Mouse (Mus musculus) A20 (cell line): ENCODE measurements around the gene Yap1.
A peak's percentile ranks its signal among the peaks of the same experiment; 100 is the strongest.

Experiments used
- DNase-seq: peaks from one replicate; pipeline ENCODE4 v3.0.0-alpha.2; 2011; ENCODE audit warnings: low read depth, low spot score

Yap1 gene

DNA sequence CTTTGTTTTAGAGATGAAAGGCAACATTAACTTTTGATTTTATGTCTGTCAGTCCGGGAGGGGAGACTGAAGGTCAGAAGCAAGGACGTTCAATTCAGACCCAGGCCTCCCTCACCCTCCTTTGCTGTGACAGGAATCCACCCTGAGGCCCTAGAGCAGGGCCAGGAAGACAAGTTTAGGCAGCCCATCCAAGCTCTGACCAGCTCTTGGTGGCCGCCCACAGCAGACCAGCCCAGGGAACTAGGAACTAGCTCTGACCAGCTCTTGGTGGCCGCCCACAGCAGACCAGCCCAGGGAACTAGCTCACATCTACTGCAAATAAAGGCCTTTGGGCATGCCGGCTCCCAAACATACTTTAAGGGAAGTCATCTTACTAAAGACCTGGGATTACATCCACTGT, 26.8 kb downstream of the Yap1 start:
- DNase-seq, result no peak

DNA sequence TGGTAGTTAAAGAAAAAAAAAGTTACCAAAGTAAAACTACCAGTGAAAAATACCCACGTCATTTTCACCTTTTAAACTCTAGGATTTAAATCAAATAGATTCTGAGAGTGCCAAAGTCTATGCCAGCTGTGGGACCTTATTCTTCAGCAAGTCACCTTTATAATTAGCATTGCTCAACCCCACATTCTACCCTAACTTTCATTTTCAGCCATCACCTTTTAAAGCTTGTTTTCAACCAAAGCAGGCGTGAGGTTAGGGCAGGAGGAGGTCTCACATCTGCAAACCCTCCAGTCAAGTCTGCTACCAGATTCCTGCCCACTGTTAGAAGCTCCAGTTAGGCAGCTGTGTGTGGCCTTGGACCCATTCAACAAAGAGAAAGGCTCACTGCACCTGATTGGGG, 32.4 kb downstream of the Yap1 start:
- peak; percentile 3 for DNase-seq

DNA sequence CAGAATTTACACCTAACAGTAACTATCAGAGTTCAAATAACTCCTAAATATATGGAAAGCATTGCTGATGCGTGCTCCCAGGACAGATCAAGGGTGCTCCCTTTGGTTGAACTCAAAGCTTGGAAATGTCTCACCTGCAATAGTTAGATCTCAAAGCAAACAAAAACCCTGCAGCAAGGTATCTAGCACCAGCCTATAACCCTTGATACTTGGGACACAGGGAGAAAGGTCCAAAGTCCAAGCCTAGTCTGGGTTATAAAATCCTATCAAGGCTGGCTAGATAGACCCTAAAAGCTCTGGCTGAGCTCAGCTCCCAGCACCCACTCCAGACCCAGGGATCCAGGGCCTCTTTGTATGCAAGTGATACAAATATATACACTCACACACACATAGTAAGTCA, 36.4 kb downstream of the Yap1 start:
- DNase-seq, result no peak

DNA sequence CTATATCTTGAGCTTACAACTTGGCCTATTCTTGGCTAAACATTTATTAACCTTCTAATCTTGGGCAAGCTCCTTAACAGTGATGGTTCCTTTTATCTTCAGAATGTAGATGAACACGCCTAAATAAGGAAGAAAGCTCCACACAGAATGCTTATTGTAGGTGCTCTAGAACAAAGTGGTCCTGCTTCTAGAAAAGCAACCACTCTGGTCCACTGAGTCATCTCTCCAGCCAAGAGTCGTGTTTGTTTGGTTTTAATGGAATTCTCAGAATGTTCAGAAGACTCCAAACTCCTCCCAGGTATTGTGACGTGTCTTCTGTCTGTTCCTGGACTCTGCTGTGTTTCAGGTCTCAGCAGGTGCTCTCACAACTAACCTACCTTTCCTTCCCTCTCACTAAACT, 38.8 kb downstream of the Yap1 start:
- no peak for DNase-seq

DNA sequence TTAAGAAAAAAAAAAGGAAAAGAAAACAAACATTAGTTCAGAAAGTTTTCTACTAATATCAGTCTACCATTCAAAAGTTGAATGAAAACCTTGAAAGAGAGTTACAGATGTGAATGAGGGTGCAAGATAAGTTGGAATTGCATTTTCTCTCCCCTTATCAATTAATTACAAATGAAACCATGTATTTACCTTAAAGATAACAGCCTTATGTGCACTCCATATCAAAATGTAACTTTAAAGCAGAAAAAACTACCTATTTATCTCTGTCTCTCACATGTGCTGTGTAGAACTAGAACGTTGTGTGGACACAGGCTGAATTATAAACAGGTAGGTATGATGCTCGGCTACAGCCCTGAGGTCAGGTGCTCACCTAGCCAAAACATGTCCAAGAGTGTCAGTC, 40.5 kb downstream of the Yap1 start:
- DNase-seq, result no peak

DNA sequence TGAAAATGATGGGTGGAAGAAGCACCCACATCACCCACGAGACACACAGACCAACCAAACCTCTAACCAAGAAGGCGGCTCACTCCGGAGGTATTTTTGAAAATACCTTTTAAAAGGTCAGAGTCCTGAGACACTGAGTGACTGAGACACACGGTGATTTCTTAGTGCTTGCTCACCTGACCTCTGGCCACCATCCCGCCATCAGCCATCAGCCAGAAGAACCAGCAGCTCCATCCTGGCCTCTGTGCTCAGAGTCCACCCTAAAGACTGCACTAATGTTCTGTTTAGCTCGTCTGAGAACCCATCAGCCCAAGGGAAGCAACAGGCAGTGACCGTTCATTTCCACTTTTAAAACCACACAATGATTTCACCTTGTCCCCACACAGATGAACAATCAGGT, 41.5 kb downstream of the Yap1 start:
- no peak for DNase-seq

DNA sequence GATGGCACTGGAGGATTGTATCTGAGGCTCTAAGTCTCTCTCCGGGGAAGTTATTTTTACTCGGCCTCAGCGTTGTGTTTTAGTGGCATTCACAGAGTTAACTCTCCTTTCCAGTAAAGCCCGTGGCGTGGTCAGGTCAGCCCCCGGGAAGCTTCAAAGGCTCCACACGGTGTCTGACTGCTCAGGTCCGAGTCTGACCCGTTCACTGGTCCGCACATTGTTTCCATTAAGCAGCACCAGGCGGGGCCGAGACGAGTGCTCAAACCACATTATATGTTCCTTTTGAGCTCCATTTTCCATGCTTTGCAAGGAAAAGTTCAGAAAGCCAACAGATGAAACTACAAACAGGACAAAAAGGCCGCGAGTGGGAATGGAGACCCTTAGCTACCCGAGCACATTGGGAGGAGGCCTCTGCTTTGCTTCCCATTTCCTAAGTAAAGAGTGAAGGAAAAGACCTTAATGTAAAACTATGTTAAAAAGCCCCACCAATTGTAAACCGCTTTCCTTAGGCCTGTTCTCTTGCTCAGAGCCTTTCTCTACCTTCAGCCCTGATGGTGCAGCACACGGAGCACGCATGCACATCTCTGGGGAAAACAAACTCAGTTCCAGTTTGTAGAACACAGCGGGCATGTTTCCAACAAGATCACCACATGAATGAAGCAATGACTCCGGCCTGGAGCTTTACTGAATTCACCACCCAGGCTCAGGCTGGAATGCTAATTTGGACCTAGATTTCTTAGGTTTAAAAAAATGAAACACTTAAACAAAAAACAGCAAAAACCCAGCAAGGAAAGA, 42.8 kb downstream of the Yap1 start:
- no peak for DNase-seq

DNA sequence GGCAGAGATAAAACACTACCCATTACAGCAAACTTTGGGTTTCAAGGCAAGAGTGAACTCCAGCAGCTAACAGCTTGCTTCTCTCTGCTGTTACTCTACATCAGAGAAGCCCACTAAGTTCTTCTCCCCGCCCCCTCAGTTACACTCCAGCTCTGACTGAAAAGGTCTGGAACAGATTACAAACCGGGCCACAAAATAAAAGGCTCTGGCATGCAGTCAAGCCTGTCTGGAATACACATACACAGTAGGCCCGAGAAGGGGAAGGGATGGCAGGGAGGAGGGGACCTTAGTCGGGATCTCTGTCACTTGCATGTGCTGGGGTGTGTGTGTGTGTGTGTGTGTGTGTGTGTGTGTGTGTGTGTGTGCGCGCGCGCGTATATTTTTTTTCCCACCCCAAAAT, 44.0 kb downstream of the Yap1 start:
- no peak for DNase-seq

DNA sequence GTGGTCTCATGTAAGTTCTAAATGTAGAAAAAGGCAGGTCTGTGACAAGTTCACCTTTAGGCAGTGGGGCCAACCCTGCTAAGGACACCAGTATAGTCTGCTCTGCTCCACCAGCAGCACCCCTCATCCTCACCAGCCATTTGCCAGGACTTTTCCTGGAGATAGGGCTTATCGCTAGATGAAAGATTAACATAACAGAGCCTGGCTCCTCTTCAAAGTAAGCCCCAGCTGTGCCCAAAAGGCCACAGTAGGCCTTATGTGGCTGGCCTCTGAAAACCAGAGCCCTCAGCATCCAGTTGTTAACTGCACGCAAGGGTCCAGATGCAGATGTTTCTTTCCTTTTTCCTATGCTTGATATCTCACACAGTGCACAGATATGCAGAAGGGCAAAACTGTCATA, 45.1 kb downstream of the Yap1 start:
- DNase-seq, result no peak

DNA sequence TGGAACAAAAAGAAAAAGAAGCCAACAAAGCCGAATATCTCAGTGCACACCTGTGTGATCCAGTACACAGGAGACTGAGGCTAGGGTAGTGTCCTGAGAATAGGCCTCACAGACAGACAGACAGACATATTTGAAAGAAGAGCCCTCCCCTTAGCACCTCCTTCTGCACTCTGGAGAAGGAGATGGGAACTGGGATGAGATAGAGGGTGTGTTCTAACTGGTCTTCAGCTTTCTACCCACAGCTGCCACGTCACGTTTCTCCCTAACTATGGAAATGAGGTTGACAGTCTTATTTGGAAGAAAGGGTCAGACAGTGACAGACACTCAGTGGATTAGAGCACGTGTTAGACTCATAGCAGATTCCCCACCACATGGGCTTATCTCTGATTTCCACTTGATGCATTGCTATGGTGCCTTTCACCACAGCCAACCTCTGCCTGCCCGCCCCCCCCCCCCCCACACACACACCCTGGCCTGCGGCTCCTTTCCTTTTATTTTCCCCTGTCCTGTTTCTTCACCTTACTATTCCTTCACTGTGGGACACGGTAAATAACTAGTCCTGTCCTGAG, 46.3 kb downstream of the Yap1 start:
- DNase-seq, result no peak

DNA sequence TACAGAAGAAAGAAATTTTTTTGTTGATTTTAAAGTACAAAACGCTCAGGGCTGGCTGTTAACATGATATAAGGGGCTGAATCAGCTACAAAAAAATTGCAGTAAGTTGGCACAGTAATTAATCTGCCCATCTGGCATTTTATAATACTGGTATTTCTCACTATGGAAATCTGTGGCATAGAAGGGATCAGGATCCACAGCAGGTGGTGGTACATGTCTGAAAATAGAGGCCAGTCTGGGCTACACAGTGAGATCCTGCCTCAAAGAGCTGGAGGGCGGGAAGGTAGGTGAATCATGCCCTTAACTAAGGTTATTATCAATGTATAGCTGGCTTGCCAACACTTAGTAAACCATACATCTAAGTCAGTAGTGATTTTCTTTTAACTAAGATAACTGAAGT, 47.0 kb downstream of the Yap1 start:
- no peak for DNase-seq

DNA sequence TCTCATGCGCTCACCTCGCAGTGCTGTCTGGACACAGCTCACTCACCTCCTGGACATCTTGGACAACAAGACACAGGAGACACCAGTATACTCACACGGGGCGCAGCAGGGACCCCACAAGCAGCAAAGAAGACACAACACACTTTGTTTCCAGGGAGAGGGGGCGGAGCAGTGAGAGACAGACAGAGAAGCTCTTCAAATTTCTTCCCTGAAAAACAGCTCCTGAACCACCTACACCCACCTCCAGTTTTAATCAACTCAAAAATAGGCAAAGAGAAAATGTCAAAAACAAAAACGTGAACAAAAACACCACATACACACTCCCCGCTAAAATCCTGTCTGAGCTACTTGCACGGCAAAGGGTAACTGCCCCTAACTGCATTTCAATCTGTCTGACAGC, 48.0 kb downstream of the Yap1 start:
- no peak for DNase-seq

DNA sequence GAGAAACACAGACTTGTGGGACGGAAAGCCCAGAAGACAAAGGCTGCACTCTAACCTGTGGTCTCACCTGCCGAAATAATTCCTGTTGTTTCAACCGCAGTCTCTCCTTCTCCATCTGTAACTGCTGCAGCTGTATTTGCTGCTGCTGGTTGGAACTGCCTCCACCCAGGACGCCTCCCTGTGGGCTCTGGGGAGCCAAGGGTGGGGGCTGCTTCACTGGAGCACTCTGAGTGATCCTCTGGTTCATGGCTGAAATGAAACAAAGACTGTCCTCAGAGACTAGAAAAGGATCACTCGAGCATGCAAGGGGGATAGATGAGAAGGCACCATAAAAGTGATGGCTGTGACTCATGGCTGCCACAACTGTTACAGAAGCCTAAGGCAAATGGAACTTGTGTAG, 51.5 kb downstream of the Yap1 start:
- DNase-seq, result no peak

DNA sequence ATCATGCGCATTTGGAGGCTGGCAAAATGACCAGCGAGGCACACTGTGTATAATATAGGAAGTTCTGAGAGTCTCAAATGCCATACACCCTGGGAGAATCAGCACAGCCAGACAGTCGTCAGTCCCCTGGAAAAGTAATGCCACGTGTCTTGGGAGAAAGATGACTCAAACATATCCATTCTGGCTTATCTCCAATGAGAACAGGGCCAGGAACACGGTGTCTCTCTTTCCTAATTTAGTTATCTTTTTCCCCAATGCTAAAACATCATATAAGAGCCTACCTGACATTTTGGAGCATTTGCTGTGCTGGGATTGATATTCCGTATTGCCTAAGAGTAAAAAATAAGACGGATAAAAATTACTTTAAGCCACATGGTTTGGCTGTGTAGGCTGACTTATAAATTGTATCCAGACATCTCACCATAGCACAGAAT, 54.2 kb downstream of the Yap1 start:
- no peak for DNase-seq

DNA sequence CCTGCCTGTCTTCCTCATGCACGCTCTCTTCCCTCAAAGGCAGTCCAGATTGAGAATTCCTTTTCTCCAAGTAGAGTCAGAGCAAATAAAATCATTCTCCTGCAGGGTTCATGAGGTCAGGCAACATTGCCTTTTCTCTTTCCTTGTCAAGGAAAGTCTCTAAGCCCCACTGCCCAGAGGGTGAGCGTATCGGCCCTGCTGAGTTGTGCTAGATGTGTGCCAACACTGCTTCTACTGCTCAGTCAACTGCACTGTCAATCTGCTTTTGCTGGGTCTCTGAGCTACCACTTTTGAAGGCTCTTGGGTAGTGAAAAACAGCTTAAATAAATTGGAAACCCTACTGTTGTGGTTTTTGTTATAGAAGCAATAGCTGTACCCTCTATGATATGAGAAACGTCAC, 56.5 kb downstream of the Yap1 start:
- DNase-seq, result no peak

DNA sequence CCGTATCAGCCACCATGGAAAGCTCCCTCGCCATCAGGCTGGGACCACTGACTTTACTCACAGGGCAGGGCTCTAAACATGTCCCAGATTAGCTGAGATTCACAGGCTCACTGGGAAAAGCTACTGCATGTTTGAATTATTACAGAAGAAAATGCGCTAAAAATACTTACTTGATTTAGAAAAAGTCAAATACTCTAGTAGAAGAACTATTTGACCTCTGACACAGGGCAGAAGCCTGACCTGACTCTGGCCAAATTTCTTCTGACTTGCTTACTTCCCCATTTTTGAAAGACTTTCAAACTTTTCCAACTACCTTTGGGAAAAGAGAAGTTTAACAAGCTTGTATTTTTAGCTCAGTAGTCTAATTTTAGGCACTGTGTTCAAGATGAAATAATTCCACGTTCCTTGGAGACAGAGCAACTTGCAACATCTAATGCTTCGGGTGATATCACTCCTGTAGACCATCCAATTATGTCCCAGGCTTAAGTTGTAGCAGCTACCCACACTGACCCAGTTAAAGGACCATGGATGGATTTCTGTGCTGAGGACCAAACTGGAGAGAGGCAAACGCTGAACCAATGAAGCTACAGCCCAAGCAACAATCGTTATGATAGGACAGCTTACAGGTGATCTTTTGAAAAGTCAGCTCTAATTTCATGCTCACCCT, 60.5 kb downstream of the Yap1 start:
- DNase-seq, result no peak

DNA sequence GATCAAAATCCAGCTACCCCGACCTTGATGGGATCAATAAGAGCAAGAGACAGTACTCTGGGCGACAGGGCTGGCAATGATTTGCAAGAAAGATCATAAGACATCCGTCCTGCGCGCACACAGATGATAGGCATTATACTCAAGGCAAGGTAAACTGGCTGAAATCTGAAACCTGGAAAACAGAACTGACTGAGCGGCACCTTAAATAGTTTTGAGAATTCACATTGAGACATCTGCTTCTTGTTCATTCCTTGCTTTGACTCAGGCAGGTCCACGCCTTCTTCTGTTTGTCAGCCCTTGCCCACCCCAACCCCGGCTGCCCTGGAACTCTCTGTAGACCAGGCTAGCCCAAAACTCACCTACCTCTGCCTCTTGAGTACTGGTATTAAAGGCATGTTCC, 61.7 kb downstream of the Yap1 start:
- no peak for DNase-seq

DNA sequence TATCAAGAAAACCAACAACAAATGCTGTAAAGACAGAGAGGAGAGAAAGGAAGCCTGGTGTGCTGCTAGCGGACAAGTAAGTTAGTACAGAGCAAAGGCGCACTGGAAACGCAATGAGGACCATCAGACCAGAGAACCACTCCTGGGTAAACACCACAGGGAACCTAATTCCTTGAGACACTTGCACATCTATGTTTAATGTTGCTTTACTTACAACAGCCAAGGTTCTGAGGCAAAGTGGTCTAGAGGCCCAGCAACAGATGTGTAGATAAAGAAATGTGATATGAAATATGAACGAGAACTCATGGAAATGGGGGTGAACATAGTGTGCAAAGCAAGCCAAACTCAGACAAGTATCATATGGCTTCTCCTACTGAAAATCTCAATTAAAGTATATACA, 64.3 kb downstream of the Yap1 start:
- DNase-seq, result no peak

DNA sequence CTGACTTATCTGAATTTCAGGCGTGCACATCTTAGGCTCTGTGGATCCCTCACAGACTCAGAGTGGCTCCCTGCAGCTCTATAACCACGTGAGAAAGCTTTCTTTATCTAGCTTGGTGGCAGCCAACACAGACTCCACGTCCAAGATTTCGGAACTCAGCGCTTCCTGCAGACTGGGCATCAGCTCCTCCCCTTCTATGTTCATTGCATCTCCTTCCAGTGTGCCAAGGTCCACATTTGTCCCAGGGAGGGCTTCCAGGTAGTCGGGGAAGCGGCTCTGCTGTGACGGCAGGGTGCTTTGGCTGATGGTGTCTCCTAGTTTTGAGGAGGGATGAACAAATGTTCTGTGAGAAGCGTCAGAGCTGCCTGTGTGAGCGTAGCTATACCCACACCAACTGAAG, 70.0 kb downstream of the Yap1 start:
- no peak for DNase-seq

DNA sequence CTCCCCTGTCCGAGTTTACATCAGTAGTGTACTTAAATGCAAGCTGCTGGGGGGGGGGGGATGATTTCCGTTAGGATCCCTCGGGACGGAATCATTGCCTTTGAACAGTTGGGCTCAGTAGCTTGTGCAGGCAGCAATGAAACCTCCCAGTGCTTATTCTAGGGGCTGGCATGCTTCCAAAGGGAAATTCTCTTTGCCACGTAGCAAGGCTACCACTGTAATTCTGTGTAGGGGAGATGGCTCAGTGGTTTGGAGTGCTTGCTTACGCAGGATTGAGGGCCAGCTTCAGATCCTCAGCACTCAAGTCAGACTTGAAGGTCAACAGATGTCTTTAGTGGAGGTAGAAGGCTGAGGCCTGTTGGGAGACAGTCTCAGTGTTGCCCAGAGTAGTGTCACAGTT, 74.8 kb downstream of the Yap1 start:
- no peak for DNase-seq

DNA sequence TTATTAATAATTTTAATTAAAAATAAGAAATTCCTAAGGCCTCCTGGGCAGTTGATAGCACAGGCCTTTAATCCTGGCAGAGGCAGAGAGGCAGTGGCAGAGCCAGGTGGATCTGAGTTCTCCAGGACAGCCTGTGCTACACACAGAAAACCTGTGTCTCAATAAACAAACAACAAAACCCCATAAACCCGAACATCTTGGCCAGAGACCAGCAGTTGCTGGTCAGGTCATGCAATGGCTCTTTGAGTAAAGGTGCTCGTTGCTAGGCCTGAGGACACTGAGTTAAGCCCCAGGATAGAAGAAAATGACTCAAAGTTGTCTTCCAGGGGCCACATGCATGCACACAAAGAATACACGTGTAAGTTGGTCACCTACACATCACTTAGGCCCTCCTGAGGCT, 75.5 kb downstream of the Yap1 start:
- no peak for DNase-seq

DNA sequence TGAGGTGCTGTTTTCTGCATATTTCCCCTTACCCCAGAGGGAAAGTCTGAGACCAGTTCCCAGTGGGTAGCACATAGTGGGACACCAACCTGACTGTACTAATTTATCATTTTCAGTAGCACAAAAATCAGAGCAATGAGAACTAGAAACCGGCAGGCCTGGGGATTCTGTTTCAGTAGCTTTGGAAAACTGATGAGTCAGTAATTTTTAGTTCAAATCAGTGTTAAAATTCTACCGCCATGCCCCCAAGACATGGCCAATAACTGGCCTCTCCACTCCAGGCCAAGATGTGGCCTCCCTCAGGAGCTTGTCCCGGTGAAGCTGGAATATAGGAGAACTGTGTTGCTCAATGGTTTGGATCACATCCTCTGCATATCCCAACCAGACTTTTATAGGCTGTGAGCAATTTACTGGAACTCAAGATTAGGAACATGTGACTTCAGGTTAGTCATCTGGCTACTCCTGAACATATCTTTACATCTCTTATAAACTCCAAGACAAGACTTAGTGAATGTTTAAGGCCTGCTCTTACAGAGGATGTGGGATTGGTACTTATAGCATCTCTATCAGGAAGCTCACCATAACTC, 76.1 kb downstream of the Yap1 start:
- no peak for DNase-seq

DNA sequence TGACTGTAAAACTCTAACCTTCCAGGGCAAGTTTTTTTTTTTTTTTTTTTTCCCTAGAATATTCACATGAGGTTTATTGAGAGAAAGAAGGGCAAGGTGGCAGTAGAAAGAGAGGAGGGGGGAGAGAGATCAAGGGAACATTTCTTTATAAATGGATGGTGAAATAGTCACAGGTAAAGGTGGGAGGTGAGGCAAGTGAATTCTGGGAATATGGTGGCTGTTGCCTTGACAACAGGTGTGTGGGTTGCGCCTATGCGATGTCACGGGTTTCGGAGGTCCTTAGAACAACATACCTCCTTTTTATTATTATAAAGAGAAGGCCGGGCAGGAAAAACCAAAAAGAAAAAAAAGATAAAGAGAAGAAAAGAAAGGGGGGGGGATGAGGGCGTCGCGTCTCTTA, 89.5 kb downstream of the Yap1 start:
- no peak for DNase-seq
